Mouse (Mus musculus): ENCODE measurements around the gene Ttll11.

Ttll11 gene

GRCm38 (mm10) chr2:35899135-35899474, 80.6 kb downstream of the Ttll11 start:
- DNase-seq: no peak

DNA sequence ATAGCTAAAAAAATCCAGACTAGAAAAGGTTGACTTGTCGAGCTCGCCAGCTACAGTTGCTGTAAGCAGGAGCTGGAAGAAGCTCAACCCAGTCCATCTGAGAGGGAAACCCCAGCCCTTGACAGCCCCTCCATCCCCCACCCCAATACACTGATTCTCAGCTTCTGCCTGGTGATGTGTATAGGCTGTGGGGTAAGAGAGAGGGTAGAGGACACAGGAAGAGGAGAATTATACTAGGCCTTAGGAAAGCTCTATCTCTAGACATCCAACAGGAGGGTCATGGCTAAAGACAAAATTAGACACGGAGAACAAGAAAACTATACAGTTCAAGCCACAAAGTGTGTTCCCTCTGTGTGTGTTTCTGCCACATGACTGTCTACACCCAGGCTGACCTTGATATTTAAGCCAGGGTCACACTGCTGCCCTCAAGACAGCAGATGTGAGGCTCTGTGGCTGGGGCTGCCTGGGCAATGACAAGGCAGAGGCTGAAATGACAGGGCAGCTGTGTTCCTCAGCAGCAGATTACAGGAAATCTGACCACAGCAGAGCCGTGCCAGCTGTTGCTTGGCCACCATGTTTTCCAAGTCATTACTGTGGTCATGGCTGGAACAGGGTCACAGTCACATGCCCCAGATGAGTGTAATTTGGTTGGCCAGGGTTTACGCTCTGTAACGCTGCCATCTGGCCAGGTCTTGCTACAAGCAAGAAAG, 81.1 kb downstream of the Ttll11 start:
- DNase-seq: peak; percentile 16

- DNase-seq: no peak
Measured at GRCm38 (mm10) chr2:35897125-35897524, 82.6 kb downstream of the Ttll11 start.

GRCm38 (mm10) chr2:35894512-35894911, 85.2 kb downstream of the Ttll11 start:
- DNase-seq: no peak

- DNase-seq: no peak
Measured at GRCm38 (mm10) chr2:35890635-35891034, 89.1 kb downstream of the Ttll11 start.

GRCm38 (mm10) chr2:35889776-35890175, 89.9 kb downstream of the Ttll11 start:
- DNase-seq: no peak

GRCm38 (mm10) chr2:35884296-35884695, 95.4 kb downstream of the Ttll11 start:
- no peak for DNase-seq

DNA sequence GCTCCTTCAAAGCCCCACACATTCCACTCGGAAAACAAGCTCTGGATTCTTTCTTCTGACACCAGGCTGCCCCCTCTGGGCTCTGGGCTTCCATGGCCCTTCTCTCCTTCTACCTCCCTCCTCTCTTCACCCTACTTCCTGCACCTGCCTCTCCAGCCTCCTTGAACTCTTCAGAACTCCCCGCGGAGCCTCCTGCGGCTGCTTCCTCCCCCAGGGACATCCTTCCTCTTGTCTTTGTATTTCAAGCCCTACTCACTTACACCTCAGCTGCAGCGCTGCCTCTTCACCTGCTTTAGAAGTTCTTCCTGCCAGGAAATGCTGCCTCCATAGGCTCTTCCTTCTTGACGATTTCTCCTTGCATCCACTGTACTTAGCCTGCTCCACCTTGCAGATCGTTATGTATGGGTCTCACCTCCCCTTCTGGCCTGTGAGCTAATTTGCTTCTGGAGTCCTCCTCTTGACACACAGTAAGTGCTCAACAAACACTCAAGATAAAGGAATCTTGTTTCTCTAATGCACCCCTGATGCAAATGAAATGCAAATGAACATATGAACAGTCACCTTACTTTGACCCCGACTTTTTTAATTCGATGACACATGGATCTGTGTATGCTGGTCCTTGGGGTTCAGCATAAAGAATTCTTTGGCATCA, 97.3 kb downstream of the Ttll11 start:
- no peak for DNase-seq

DNA sequence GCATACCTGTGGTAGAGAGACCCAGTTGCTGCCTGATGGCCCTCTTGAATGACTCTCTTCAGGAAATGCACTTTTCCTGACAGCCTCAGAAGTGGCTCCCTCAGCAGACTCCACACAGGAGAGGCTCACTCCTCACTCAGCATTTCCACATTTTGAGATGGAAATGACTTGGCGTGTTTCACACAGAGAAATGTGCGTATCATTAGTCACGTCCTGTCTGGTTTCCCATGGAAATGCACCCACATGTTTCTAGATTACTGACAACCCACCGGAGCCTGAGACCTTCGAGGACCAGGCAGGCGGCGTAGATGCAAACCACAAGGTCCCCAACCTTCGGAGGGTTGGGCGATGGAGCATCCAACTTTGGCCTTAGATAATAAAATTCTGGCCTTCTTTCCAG, 97.8 kb downstream of the Ttll11 start:
- DNase-seq: no peak

DNA sequence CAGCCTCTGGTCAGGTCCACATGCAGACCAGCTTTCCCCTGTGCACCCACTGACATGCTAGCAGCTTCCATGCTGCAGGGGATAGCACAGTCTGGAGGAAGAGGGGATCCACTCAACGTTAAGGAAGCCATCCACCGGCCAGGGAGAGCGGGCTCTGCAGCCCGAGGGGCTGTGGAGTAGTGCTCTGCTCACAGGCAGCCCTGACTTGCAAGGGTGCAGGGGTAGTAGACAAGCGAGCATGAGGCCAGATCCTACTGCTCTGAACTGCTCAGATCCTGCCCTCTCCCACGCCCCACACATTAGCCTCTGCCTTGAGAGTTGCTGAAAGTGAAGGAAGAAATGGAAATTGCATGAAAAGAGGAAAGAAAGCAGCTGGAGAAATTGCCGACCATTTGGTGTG, 99.4 kb downstream of the Ttll11 start:
- no peak for DNase-seq

DNA sequence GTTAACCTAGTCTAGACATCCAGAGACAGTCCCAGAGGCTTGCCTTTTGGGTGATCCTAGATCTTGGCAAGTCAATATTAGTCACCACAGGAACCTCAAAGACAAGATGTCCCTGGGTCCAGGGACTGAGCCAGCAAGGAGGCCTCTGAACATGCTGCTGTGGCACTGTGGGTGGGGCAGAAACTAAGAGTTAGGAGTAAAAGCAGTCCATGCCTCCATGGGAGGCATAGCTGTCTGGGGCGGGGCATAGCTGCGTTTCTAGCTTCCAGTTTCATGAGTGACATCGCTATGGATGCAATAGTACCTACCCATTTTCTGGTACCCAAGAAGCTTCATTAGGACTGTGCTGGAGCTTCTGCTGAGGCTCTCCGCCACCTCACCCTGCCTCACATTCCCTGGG, 99.8 kb downstream of the Ttll11 start:
- DNase-seq: no peak

GRCm38 (mm10) chr2:35878506-35878905, 101.2 kb downstream of the Ttll11 start:
- DNase-seq: no peak

- no peak for DNase-seq
Measured at GRCm38 (mm10) chr2:35875572-35875971, 104.1 kb downstream of the Ttll11 start.

DNA sequence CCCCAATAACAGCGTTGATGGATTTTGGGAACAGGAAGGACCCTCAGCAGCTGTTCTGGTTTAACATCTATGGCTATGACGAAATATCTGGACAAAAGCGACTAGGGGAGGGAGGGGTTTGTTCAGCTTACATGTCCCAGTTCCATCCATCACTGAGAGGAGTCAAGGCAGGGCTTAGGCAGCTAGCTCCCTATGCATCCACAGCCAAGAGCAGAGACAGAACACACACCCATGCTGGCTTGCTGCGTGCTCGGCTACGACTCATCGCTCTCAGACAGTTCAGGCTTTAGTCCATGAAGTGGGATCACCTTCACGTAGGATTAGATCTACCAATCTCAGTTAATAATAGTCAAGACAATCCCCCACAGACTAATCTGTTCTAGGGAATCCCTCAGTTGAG, 105.3 kb downstream of the Ttll11 start:
- no peak for DNase-seq

DNA sequence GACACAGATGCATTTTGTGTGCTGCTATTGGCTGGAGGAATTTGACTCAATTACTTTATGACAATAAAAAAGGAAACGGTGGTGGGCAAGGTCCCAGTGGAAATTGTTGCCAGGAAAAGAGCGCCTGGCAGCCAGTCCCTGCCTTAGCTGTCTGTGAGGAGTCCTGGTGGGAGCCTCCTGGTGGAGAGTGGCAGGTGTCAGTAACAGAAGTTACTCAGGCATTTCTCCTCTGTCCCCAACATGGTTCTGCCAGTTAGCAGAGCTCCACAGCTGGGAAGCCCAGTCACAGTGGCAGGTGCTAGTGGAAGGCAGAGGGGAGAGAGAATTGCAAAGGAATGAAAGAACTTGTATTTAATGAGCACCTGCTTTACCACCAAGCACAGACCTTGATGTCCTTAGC, 110.5 kb downstream of the Ttll11 start:
- DNase-seq: no peak

- no peak for DNase-seq
Measured at GRCm38 (mm10) chr2:35863284-35863683, 116.4 kb downstream of the Ttll11 start.

- DNase-seq: no peak
Measured at GRCm38 (mm10) chr2:35861185-35861584, 118.5 kb downstream of the Ttll11 start.

DNA sequence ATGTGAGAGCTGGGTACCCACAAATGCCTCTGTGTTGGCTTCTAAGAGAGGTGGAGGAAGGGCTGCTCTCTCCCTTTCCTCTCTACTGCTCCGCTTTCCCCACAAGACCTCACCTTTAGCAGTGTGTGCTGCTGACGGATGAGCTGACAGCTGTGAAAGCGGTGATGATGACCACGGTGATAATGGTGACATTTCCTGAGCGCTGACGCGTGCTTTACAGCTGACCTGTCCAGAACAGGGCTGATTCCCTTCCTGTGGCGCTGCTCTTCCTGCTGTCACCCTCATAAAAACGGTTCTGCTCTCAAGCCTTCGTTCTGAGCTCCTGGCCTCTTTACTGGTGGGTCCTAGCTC, 119.3 kb downstream of the Ttll11 start:
- no peak for DNase-seq

DNA sequence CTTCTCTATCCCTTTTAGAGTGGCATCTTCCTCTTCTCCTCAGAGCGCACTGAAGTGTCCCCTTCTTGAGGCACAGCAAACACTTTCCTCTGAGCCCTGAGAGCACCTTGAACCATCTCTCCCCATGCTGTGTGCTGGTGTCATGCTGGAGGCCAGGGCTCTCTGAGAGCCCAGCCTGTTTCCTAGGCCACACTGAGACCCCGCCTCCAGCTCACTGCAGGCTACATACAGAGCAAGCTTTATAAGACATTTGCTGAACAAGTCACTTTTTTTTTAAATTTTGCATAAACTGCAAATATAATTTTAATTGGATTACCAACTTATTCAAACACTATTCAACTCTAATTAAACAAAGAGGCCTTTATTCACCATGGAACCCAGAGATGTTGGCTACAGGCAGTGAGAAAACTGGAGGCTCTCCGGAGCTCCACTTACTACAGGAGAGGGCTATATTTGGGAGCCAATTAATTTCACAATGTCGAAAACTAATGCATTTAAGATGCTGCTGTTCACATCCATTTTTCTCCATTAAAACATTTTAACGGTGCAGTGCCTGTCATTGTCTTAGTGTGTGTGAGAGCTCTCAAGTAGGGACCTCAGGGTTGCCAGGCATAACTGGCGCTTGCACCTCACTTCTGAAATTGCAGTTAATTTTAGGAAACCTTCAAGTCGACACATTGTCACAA, 119.9 kb downstream of the Ttll11 start:
- DNase-seq: no peak

DNA sequence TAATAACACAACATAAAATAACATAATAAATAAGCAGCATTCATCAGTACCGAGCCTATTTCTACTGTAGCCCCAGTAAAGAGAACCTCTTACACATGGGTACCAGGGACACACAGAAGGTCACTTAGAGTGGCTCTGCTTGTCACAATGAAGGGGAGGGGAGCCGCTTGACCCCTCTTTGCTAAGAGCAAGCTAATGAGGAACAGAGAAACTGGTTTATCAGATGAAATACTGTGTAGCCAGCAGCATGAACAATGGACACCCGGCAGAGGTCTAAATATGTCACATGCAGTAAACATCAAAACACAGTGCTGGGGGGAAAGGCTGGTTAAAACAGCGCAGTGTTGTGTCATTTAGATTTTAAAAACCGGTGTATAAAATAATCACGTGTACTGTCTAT, 121.4 kb downstream of the Ttll11 start:
- DNase-seq: no peak

- DNase-seq: no peak
Measured at GRCm38 (mm10) chr2:35856901-35857300, 122.8 kb downstream of the Ttll11 start.

DNA sequence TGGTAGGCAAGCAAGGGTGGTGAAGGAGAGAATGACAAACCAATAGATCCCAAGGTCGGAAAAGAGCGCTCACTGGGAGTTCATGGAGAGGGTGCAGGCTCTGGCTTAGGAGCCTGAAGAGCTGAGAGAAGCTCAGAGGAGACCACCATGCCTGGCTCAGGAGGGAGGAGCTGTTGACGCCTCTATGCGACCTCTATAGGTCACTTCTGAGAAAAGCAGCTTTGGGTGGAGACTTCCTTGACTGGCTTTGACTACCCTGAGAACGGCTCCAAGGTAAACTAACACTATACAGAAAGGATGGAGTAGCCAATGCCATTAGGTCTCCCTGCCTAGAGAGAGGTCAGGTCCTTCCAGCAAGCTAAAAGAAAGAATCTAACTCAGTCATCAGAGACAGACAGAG, 124.8 kb downstream of the Ttll11 start:
- no peak for DNase-seq

DNA sequence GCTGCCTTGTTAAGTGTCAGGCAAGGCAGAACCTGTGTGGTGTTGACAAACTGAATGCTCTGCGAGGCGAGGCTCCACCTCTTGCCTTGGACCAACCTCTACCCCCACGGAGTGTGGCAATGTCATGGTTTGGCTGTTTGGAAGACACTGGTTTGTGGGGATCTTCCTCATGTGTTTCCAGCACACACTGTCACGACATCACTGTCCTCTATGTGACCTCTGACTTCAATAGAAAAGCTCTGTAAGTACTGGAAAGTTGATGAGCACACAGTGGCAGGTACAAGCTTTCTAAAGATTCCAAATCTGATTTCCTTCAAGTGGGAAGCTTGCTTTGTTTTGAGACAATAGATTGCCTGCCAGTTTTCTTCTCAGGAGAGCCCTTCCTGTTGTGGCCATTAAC, 126.7 kb downstream of the Ttll11 start:
- no peak for DNase-seq

- DNase-seq: no peak
Measured at GRCm38 (mm10) chr2:35852164-35852509, 127.6 kb downstream of the Ttll11 start.

Measured in liver (tissue).